Mouse (Mus musculus) liver, embryonic 14.5 days (tissue): ENCODE measurements around the gene Sorcs2. TPM values are rescaled to one million over a fixed set of nuclear protein-coding genes. Genes with fewer than 3 reads are reported as not detected.
A peak's percentile ranks its signal among the peaks of the same experiment; 100 is the strongest.

Experiments
- ATAC-seq: fragments of 200-750 bp; cut with Nextera tagmentation; 2 replicates; pipeline ENCODE4 v1.8.0; 2017; ENCODE audit warnings: moderate number of reproducible peaks, mild to moderate bottlenecking, moderate library complexity; ENCODE audit not compliant: insufficient read depth
- DNase-seq, 3 experiments: peaks; one replicate each; pipeline ENCODE4 v3.0.0-alpha.2; 2012 to 2013; ENCODE audit warnings: low read depth in 3 of 3, low spot score in 3 of 3
- H3K27ac ChIP-seq: fragments of 300-500 bp; sonication (generic); 2 replicates; pipeline ENCODE4 v1.5.1; 2014; ENCODE audit warnings: moderate library complexity, mild to moderate bottlenecking, control low read depth, inconsistent platforms
- H3K27me3 ChIP-seq: fragments of 300-500 bp; sonication (generic); 2 replicates; pipeline ENCODE4 v1.6.1; 2014; ENCODE audit warnings: mild to moderate bottlenecking, low read length, moderate library complexity; ENCODE audit not compliant: control insufficient read depth, insufficient read depth
- H3K36me3 ChIP-seq: fragments of 300-500 bp; sonication (generic); replicated peaks from 2 replicates; pipeline ENCODE4 v1.6.1; 2014; ENCODE audit warnings: low read depth; ENCODE audit not compliant: control insufficient read depth, insufficient read depth
- H3K4me1 ChIP-seq, 2 experiments: fragments of 200-500 bp in 1 of 2; fragments of 300-500 bp in 1 of 2; sonication (generic) in 1 of 2; replicated peaks; 2 replicates each; pipeline ENCODE4 v1.6.1; 2012 to 2014; ENCODE audit warnings: antibody characterized with exemption in 1 of 2, inconsistent platforms in 1 of 2, low read length in 1 of 2; ENCODE audit not compliant: control insufficient read depth in 2 of 2, insufficient read depth in 2 of 2
- H3K4me2 ChIP-seq: fragments of 300-500 bp; sonication (generic); 2 replicates; pipeline ENCODE4 v1.6.1; 2014; ENCODE audit warnings: low read depth, mild to moderate bottlenecking, control low read depth, moderate library complexity
- H3K4me3 ChIP-seq, 2 experiments: fragments of 200-500 bp in 1 of 2; fragments of 300-500 bp in 1 of 2; sonication (generic) in 1 of 2; 2 replicates each; pipeline ENCODE4 v1.5.1; 2012 to 2014; ENCODE audit warnings: low read depth in 2 of 2, low read length in 2 of 2, mild to moderate bottlenecking in 2 of 2, control low read depth in 1 of 2, inconsistent platforms in 1 of 2, moderate library complexity in 1 of 2; ENCODE audit not compliant: insufficient read depth in 1 of 2
- H3K9ac ChIP-seq: fragments of 300-500 bp; sonication (generic); replicated peaks from 2 replicates; pipeline ENCODE4 v1.6.1; 2014; ENCODE audit warnings: mild to moderate bottlenecking, control low read depth, moderate library complexity
- H3K9me3 ChIP-seq: fragments of 300-500 bp; sonication (generic); 2 replicates; pipeline ENCODE4 v1.6.1; 2016; ENCODE audit warnings: low read length, mixed read lengths; ENCODE audit not compliant: control insufficient read depth
- CTCF ChIP-seq: IDR thresholded peaks from 2 replicates; pipeline ENCODE4 v1.5.1; 2016; ENCODE audit warnings: antibody characterized with exemption, low read depth, control low read depth
- EP300 ChIP-seq: IDR thresholded peaks from 2 replicates; pipeline ENCODE4 v1.6.1; 2016; ENCODE audit warnings: antibody characterized with exemption, low read depth
- WGBS: fragments of 180-500 bp; shearing (Covaris S2); extraction: QIAGEN DNeasy Blood & Tissue Kit; methylation state at CpG from one replicate; pipeline ENCODE4 v1.1.7; 2014; ENCODE audit not compliant: insufficient replicate concordance; 5-methylcytosine and 5-hydroxymethylcytosine counted together
- polyA plus RNA-seq, 2 experiments: library from polyadenylated mRNA; depleted of rRNA in 1 of 2; stranded (reverse) in 1 of 2; unstranded in 1 of 2; fragments of >200 nt; fragmentation: Nextera tagmentation in 1 of 2; extraction: Ambion mirVana in 1 of 2; gene quantifications; 2 replicates each; pipeline versions ENCODE4 v1.2.1 to v1.2.3; 2012 to 2014

Gene Sorcs2
- polyA plus RNA-seq, 2 experiments = 0.17 to 0.33 TPM

GRCm38 (mm10) chr5:36304299-36304980 lies 93.5 kb downstream of the Sorcs2 start:
- DNase-seq (no peak), ATAC-seq (no peak)
- Histone ChIP-seq H3K4me3 (no peak overlapping the region), H3K27me3 (no peaks in the 10 kb centered on the region), H3K4me2 (no peak overlapping the region), H3K9ac (no peak overlapping the region), H3K27ac (no peak overlapping the region), H3K4me1 (no peaks in the 10 kb centered on the region), H3K36me3 (no peaks in the 10 kb centered on the region), H3K9me3 (no peaks in the 10 kb centered on the region)
- 53% methylated on average over 7 of the region's 7 CpGs for WGBS
- TF ChIP-seq EP300 (no peak), CTCF (no peak)

GRCm38 (mm10) chr5:36301166-36301565 lies 96.8 kb downstream of the Sorcs2 start:
- TF ChIP-seq CTCF = no peak
- TF ChIP-seq EP300 = no peak
- peaks cover 0 to 5% of the 10 kb centered on the region in 2 experiments; a peak in 1 of 4 replicates for H3K4me1 ChIP-seq
- WGBS = 41% methylated on average over 4 of the region's 4 CpGs
- no peak overlapping the region for H3K4me2 ChIP-seq
- H3K9ac ChIP-seq = no peak overlapping the region
- no peaks in the 10 kb centered on the region for H3K9me3 ChIP-seq
- H3K27ac ChIP-seq = no peak overlapping the region
- DNase-seq (no peak), ATAC-seq (no peak)
- no peaks in the 10 kb centered on the region for H3K36me3 ChIP-seq
- no peaks in the 10 kb centered on the region for H3K27me3 ChIP-seq
- H3K4me3 ChIP-seq = no peak overlapping the region

- Histone ChIP-seq H3K9ac (no peak overlapping the region), H3K4me3 (no peak overlapping the region), H3K4me1 (peaks cover 0 to 5% of the 10 kb centered on the region in 2 experiments; a peak in 1 of 4 replicates), H3K9me3 (no peaks in the 10 kb centered on the region), H3K27me3 (no peaks in the 10 kb centered on the region), H3K27ac (no peak overlapping the region), H3K4me2 (no peak overlapping the region), H3K36me3 (no peaks in the 10 kb centered on the region)
- DNase-seq (peak in 1 of 3 experiments; percentile 16), ATAC-seq (no peak)
- TF ChIP-seq EP300 = no peak
- no peak for TF ChIP-seq CTCF
- whole genome bisulfite sequencing = 47% methylated on average over 4 of the region's 4 CpGs
Measured at GRCm38 (mm10) chr5:36298049-36298448, 99.9 kb downstream of the Sorcs2 start.

GRCm38 (mm10) chr5:36297246-36297645 lies 100.7 kb downstream of the Sorcs2 start:
- H3K4me2 ChIP-seq = no peak overlapping the region
- no peaks in the 10 kb centered on the region for H3K36me3 ChIP-seq
- H3K27ac ChIP-seq = no peak overlapping the region
- H3K27me3 ChIP-seq = no peaks in the 10 kb centered on the region
- H3K4me1 ChIP-seq = peaks cover 0 to 5% of the 10 kb centered on the region in 2 experiments; a peak in 1 of 4 replicates
- no peak overlapping the region for H3K4me3 ChIP-seq
- ATAC-seq (no peak), DNase-seq (no peak)
- TF ChIP-seq CTCF (no peak), EP300 (no peak)
- WGBS = 36% methylated on average over 4 of the region's 4 CpGs
- no peak overlapping the region for H3K9ac ChIP-seq
- H3K9me3 ChIP-seq = no peaks in the 10 kb centered on the region

GRCm38 (mm10) chr5:36293109-36293900 lies 104.6 kb downstream of the Sorcs2 start:
- Histone ChIP-seq H3K4me2 (no peak overlapping the region), H3K36me3 (no peaks in the 10 kb centered on the region), H3K4me3 (no peak overlapping the region), H3K27me3 (no peaks in the 10 kb centered on the region), H3K4me1 (peaks cover 0 to 5% of the 10 kb centered on the region in 2 experiments; a peak in 1 of 4 replicates), H3K9me3 (no peaks in the 10 kb centered on the region), H3K9ac (no peak overlapping the region), H3K27ac (no peak overlapping the region)
- DNase-seq = no peak
- no peak for ATAC-seq
- TF ChIP-seq EP300 (no peak), CTCF (no peak)
- 47% methylated on average over 11 of the region's 11 CpGs for WGBS
